Mouse (Mus musculus): ENCODE data around the gene Blmh. TPM values are rescaled to one million over a fixed set of nuclear protein-coding genes. Genes with fewer than 3 reads are reported as not detected.

Gene Blmh
- polyA plus RNA-seq, 1 experiment from 2014 or later: 97.0 TPM

GRCm38 (mm10) chr11:77031151-77031934 lies 106.7 kb downstream of the Blmh start:
- H3K27ac ChIP-seq (replicated peaks): no peak overlapping the region
- no peak for ATAC-seq (ENCODE audit: extremely low read depth, insufficient number of reproducible peaks, low FRiP score, low TSS enrichment)
- WGBS: 71% methylated on average over 14 of the region's 14 CpGs
- H3K9me3 ChIP-seq: no peaks in the 10 kb centered on the region
- H3K27me3 ChIP-seq (replicated peaks): no peaks in the 10 kb centered on the region
- no peak overlapping the region for H3K4me2 ChIP-seq
- H3K4me1 ChIP-seq: no peaks in the 10 kb centered on the region
- no peak overlapping the region for H3K9ac ChIP-seq
- H3K4me3 ChIP-seq: no peak overlapping the region
- H3K36me3 ChIP-seq: no peaks in the 10 kb centered on the region

Other genes starting within 250 kb of the Blmh start
- 0.09 and 0.13 TPM in 2 replicates for gene Trarg1, start 245.0 kb upstream of the Blmh start, polyA plus RNA-seq (2015; fragmentation: Nextera tagmentation; extraction: Ambion mirVana)
- 15.3 and 17.8 TPM in 2 replicates for gene Gosr1, start 161.2 kb upstream of the Blmh start, polyA plus RNA-seq (2015; fragmentation: Nextera tagmentation; extraction: Ambion mirVana)
- 10.8 and 11.0 TPM in 2 replicates for gene Cpd, start 77.8 kb upstream of the Blmh start, polyA plus RNA-seq (2015; fragmentation: Nextera tagmentation; extraction: Ambion mirVana)
- gene Tmigd1, start 22.6 kb upstream of the Blmh start, polyA plus RNA-seq (2015; fragmentation: Nextera tagmentation; extraction: Ambion mirVana): 0.14 and 0.15 TPM in 2 replicates
- 0.61 and 0.98 TPM in 2 replicates for gene Slc6a4, start 73.8 kb downstream of the Blmh start, polyA plus RNA-seq (2015; fragmentation: Nextera tagmentation; extraction: Ambion mirVana)
- gene Nsrp1, start 153.6 kb downstream of the Blmh start, polyA plus RNA-seq (2015; fragmentation: Nextera tagmentation; extraction: Ambion mirVana): 44.7 and 49.4 TPM in 2 replicates

Measured in heart, embryonic 13.5 days (tissue).